Mouse (Mus musculus): Measurements from ENCODE around the gene Chst1. TPM values are rescaled to one million over a fixed set of nuclear protein-coding genes. Genes with fewer than 3 reads are reported as not detected.
A peak's percentile ranks its signal among the peaks of the same experiment; 100 is the strongest.

Gene Chst1
- polyA plus RNA-seq, 1 experiment = 235 TPM

- H3K4me3 ChIP-seq (ENCODE audit: insufficient read depth, low read length) = no peak overlapping the region
- TF ChIP-seq CTCF (IDR thresholded peaks at IDR 0.05; ENCODE audit: extremely low read depth, insufficient read depth, low read length) (no peak), POLR2A (IDR thresholded peaks at IDR 0.05; ENCODE audit: extremely low read depth, insufficient read depth, low read length) (no peak)
- H3K27ac ChIP-seq (ENCODE audit: insufficient read depth, low read length) = 0 out of 2 replicates have a peak overlapping the region, but pooled peaks have one; percentile 1
- H3K4me1 ChIP-seq (ENCODE audit: control insufficient read depth, insufficient read depth, low read length) = peaks cover 16% of the 10 kb centered on the region
These were observed 8.1 kb downstream of the Chst1 start for GRCm38 (mm10) chr2:92607592-92607991.

- Histone ChIP-seq H3K27ac (ENCODE audit: insufficient read depth, low read length) (0 out of 2 replicates have a peak overlapping the region, but pooled peaks have one; percentile 5), H3K4me3 (ENCODE audit: insufficient read depth, low read length) (no peak overlapping the region), H3K4me1 (ENCODE audit: control insufficient read depth, insufficient read depth, low read length) (peaks cover 16% of the 10 kb centered on the region)
- TF ChIP-seq CTCF (IDR thresholded peaks at IDR 0.05; ENCODE audit: extremely low read depth, insufficient read depth, low read length) = no peak
- no peak for TF ChIP-seq POLR2A (IDR thresholded peaks at IDR 0.05; ENCODE audit: extremely low read depth, insufficient read depth, low read length)
These were observed 8.6 kb downstream of the Chst1 start for GRCm38 (mm10) chr2:92608013-92608619.

- Histone ChIP-seq H3K27ac (ENCODE audit: insufficient read depth, low read length) (peak overlapping the region; percentile 77), H3K4me3 (ENCODE audit: insufficient read depth, low read length) (no peak overlapping the region), H3K4me1 (ENCODE audit: control insufficient read depth, insufficient read depth, low read length) (peaks cover 16% of the 10 kb centered on the region)
- TF ChIP-seq CTCF (IDR thresholded peaks at IDR 0.05; ENCODE audit: extremely low read depth, insufficient read depth, low read length) = peak; percentile 84
- TF ChIP-seq POLR2A (IDR thresholded peaks at IDR 0.05; ENCODE audit: extremely low read depth, insufficient read depth, low read length) = no peak
These were observed 9.5 kb downstream of the Chst1 start for GRCm38 (mm10) chr2:92608810-92609581.

- Histone ChIP-seq H3K27ac (ENCODE audit: insufficient read depth, low read length) (peak overlapping the region; percentile 77), H3K4me3 (ENCODE audit: insufficient read depth, low read length) (no peak overlapping the region), H3K4me1 (ENCODE audit: control insufficient read depth, insufficient read depth, low read length) (peaks cover 15% of the 10 kb centered on the region)
- TF ChIP-seq POLR2A (IDR thresholded peaks at IDR 0.05; ENCODE audit: extremely low read depth, insufficient read depth, low read length) = no peak
- TF ChIP-seq CTCF (IDR thresholded peaks at IDR 0.05; ENCODE audit: extremely low read depth, insufficient read depth, low read length) = no peak
These were observed 10.3 kb downstream of the Chst1 start for GRCm38 (mm10) chr2:92609704-92610379.

GRCm38 (mm10) chr2:92613645-92614044 lies 14.1 kb downstream of the Chst1 start:
- no peak for TF ChIP-seq POLR2A (IDR thresholded peaks at IDR 0.05; ENCODE audit: extremely low read depth, insufficient read depth, low read length)
- no peak for TF ChIP-seq CTCF (IDR thresholded peaks at IDR 0.05; ENCODE audit: extremely low read depth, insufficient read depth, low read length)
- Histone ChIP-seq H3K27ac (ENCODE audit: insufficient read depth, low read length) (no peak overlapping the region), H3K4me1 (ENCODE audit: control insufficient read depth, insufficient read depth, low read length) (peaks cover 8% of the 10 kb centered on the region), H3K4me3 (ENCODE audit: insufficient read depth, low read length) (no peak overlapping the region)

GRCm38 (mm10) chr2:92614106-92614505 lies 14.6 kb downstream of the Chst1 start:
- H3K4me3 ChIP-seq (ENCODE audit: insufficient read depth, low read length) = no peak overlapping the region
- H3K27ac ChIP-seq (ENCODE audit: insufficient read depth, low read length) = no peak overlapping the region
- TF ChIP-seq POLR2A (IDR thresholded peaks at IDR 0.05; ENCODE audit: extremely low read depth, insufficient read depth, low read length) (no peak), CTCF (IDR thresholded peaks at IDR 0.05; ENCODE audit: extremely low read depth, insufficient read depth, low read length) (no peak)
- peaks cover 8% of the 10 kb centered on the region for H3K4me1 ChIP-seq (ENCODE audit: control insufficient read depth, insufficient read depth, low read length)

- TF ChIP-seq POLR2A (IDR thresholded peaks at IDR 0.05; ENCODE audit: extremely low read depth, insufficient read depth, low read length) (no peak), CTCF (IDR thresholded peaks at IDR 0.05; ENCODE audit: extremely low read depth, insufficient read depth, low read length) (no peak)
- H3K4me3 ChIP-seq (ENCODE audit: insufficient read depth, low read length) = no peak overlapping the region
- peaks cover 2% of the 10 kb centered on the region; the same call in 1 of the 2 replicates for H3K4me1 ChIP-seq (ENCODE audit: control insufficient read depth, insufficient read depth, low read length)
- H3K27ac ChIP-seq (ENCODE audit: insufficient read depth, low read length) = no peak overlapping the region; the same call in 1 of the 2 replicates
These were observed 17.7 kb downstream of the Chst1 start for GRCm38 (mm10) chr2:92617077-92617756.

GRCm38 (mm10) chr2:92618016-92618415 lies 18.5 kb downstream of the Chst1 start:
- Histone ChIP-seq H3K27ac (ENCODE audit: insufficient read depth, low read length) (no peak overlapping the region), H3K4me1 (ENCODE audit: control insufficient read depth, insufficient read depth, low read length) (peaks cover 2% of the 10 kb centered on the region; the same call in 1 of the 2 replicates)
- no peak for TF ChIP-seq CTCF (IDR thresholded peaks at IDR 0.05; ENCODE audit: extremely low read depth, insufficient read depth, low read length)
- no peak for TF ChIP-seq POLR2A (IDR thresholded peaks at IDR 0.05; ENCODE audit: extremely low read depth, insufficient read depth, low read length)

GRCm38 (mm10) chr2:92627633-92628032 lies 28.1 kb downstream of the Chst1 start:
- Histone ChIP-seq H3K4me1 (ENCODE audit: control insufficient read depth, insufficient read depth, low read length) (no peaks in the 10 kb centered on the region; the same call in 1 of the 2 replicates), H3K4me3 (ENCODE audit: insufficient read depth, low read length) (no peak overlapping the region), H3K27ac (ENCODE audit: insufficient read depth, low read length) (no peak overlapping the region)
- TF ChIP-seq POLR2A (IDR thresholded peaks at IDR 0.05; ENCODE audit: extremely low read depth, insufficient read depth, low read length) (no peak), CTCF (IDR thresholded peaks at IDR 0.05; ENCODE audit: extremely low read depth, insufficient read depth, low read length) (no peak)

More at GRCm38 (mm10) chr2:92618016-92618415, 18.5 kb downstream of the Chst1 start:
- H3K4me3 ChIP-seq (ENCODE audit: insufficient read depth, low read length) = no peak overlapping the region

Measured in cortical plate, adult 2 months (tissue).